Mouse (Mus musculus) hindbrain, embryonic 10.5 days (tissue): ENCODE measurements at regions not wholly inside any gene's neighbourhood (a gene's known extent, or its start where the extent isn't known, plus 50 kb on each side); places are given as distances from the start of the nearest gene placed in this dataset.

Experiments
- DNase-seq: peaks from one replicate; pipeline ENCODE4 v3.0.0-alpha.2; 2017; ENCODE audit warnings: low spot score
- H3K27ac ChIP-seq: fragments of 300-500 bp; sonication (generic); 2 replicates; pipeline ENCODE4 v1.5.1; 2016; ENCODE audit warnings: mild to moderate bottlenecking, moderate library complexity
- H3K27me3 ChIP-seq: fragments of 300-500 bp; sonication (generic); 2 replicates; pipeline ENCODE4 v1.6.1; 2016; ENCODE audit warnings: mild to moderate bottlenecking; ENCODE audit not compliant: poor library complexity, insufficient read depth, severe bottlenecking
- H3K36me3 ChIP-seq: fragments of 300-500 bp; sonication (generic); 2 replicates; pipeline ENCODE4 v1.6.1; 2016; ENCODE audit warnings: mild to moderate bottlenecking, moderate library complexity
- H3K4me1 ChIP-seq: fragments of 300-500 bp; sonication (generic); replicated peaks from 2 replicates; pipeline ENCODE4 v1.6.1; 2016; ENCODE audit warnings: mild to moderate bottlenecking
- H3K4me3 ChIP-seq: fragments of 300-500 bp; sonication (generic); 2 replicates; pipeline ENCODE4 v1.5.1; 2016; ENCODE audit warnings: mild to moderate bottlenecking, moderate library complexity
- H3K9me3 ChIP-seq: fragments of 300-500 bp; sonication (generic); 2 replicates; pipeline ENCODE4 v1.6.1; 2016; ENCODE audit warnings: mild to moderate bottlenecking, moderate library complexity
- WGBS: fragments of 180-500 bp; shearing (Covaris S2); methylation state at CpG from one replicate; pipeline ENCODE4 v1.1.7; 2016; 5-methylcytosine and 5-hydroxymethylcytosine counted together

DNA sequence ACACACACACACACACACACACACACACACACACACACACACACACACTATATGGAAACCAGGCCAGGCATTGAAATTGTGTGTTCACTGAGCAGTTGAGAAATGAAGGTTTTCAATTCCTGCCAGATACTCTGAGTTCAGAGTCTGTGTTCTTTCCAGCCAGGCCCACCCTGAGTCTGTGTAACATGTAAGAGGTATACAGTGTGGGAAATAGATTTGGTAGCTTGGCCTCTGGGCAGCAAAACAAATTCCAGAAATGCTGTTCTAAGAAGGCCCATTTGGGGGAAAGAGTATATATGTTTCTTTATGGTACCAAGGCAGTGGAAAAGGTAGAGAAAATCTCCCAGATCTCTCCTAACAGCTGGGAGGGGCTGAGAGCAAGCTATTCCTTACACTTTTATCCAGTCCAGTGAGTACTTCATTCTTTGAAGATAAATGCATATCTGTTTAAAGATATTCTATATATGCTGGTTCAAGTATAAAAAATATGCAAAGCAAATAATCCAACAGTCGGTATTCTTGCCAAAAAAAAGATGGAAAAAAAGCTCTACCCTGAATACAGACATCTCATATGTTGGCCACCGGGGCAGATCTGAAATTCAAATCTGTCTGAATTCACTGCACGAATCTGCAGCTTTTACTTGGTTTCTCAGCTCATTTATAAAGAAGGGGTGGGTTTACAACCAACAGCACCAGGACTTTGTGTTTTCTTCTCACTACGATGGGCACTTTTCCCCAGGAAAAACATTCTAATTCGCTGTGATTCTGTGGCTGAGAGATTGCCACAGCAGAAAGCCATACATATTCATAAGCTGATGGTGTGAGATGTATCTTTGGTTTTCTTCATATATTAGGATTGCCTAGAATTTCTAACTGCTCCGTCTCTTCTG lies 252.3 kb downstream of the Ccdc91 start:
- Histone ChIP-seq H3K27ac (no peak overlapping the region), H3K4me3 (no peak overlapping the region), H3K36me3 (no peaks in the 10 kb centered on the region), H3K27me3 (no peaks in the 10 kb centered on the region), H3K9me3 (no peaks in the 10 kb centered on the region), H3K4me1 (no peaks in the 10 kb centered on the region)
- DNase-seq: no peak
- WGBS: 89% methylated on average over 6 of the region's 6 CpGs

DNA sequence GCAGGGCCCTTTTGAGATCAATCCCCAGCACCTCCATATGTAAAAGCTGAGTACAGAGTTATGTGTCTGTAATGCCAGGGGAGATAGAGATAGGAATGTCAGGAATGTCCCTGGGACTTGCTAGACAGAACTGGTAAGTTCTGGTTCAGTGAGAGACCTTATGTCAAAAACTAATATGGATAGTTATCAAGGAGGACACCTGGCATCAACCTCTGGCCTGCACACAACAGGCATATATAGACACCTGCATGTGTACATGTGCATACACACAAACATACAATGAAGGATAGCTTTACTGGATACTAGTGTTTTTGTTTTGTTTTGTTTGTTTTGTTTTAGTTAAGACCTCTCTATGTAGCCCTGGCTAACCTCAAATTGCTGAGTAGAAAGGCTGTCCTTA lies 254.1 kb downstream of the Ccdc91 start:
- no peaks in the 10 kb centered on the region for H3K9me3 ChIP-seq
- no peak overlapping the region for H3K4me3 ChIP-seq
- DNase-seq: no peak
- H3K36me3 ChIP-seq: no peaks in the 10 kb centered on the region
- H3K27ac ChIP-seq: no peak overlapping the region
- no peaks in the 10 kb centered on the region for H3K4me1 ChIP-seq
- no peaks in the 10 kb centered on the region for H3K27me3 ChIP-seq

DNA sequence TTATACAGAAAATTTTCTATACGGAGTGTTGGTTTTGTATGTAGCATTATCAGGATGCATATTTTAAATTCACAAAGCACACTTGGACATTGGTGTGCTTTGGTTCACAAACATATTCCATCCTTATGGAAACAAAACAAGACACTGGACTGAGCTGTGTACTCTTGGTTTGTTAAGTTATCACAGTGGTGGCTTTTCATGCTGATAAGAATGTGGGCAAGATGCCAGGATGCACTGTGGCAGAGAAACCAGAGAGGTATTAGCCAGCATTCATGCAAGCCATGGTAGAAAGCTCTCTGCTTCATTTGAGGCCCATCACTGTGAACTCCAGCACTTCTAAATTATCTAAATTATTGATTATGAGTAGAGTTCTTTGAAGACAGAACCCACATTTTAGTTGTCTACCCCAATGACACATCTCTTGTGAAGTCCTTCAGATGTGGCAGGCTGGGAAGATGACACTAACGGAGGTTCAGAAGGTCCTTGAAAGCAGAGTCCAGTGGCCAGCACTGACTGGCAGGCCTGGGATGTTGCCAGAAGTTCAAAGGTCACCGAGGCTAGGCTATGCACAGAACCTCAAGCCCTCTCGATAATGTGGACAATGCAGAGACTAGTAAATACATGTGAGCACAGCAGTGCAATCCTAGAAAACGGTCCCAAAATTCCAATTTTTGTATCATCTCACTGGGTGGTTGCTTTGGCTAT lies 263.1 kb downstream of the Ccdc91 start:
- no peaks in the 10 kb centered on the region for H3K9me3 ChIP-seq
- H3K36me3 ChIP-seq: no peaks in the 10 kb centered on the region
- whole genome bisulfite sequencing: 91% methylated on average over 5 of the region's 5 CpGs
- no peak overlapping the region for H3K4me3 ChIP-seq
- H3K27ac ChIP-seq: no peak overlapping the region
- no peak for DNase-seq
- H3K27me3 ChIP-seq: no peaks in the 10 kb centered on the region
- 0 out of 2 replicates have a peak, but pooled peaks cover 4% of the 10 kb centered on the region for H3K4me1 ChIP-seq

GRCm38 (mm10) chr6:147741446-147741845 lies 265.8 kb downstream of the Ccdc91 start:
- no peak overlapping the region for H3K4me3 ChIP-seq
- no peaks in the 10 kb centered on the region for H3K36me3 ChIP-seq
- peak overlapping the region; percentile 23; the same call in 1 of the 2 replicates for H3K27ac ChIP-seq
- WGBS: 76% methylated on average over 7 of the region's 7 CpGs
- H3K27me3 ChIP-seq: no peaks in the 10 kb centered on the region
- no peaks in the 10 kb centered on the region for H3K9me3 ChIP-seq
- 0 out of 2 replicates have a peak, but pooled peaks cover 4% of the 10 kb centered on the region for H3K4me1 ChIP-seq
- no peak for DNase-seq

GRCm38 (mm10) chr6:147744081-147744480 lies 268.5 kb downstream of the Ccdc91 start:
- 0 out of 2 replicates have a peak, but pooled peaks cover 4% of the 10 kb centered on the region for H3K4me1 ChIP-seq
- WGBS: 58% methylated on average over 3 of the region's 3 CpGs
- no peaks in the 10 kb centered on the region for H3K9me3 ChIP-seq
- no peak overlapping the region for H3K27ac ChIP-seq
- no peaks in the 10 kb centered on the region for H3K36me3 ChIP-seq
- no peaks in the 10 kb centered on the region for H3K27me3 ChIP-seq
- no peak for DNase-seq
- no peak overlapping the region for H3K4me3 ChIP-seq

DNA sequence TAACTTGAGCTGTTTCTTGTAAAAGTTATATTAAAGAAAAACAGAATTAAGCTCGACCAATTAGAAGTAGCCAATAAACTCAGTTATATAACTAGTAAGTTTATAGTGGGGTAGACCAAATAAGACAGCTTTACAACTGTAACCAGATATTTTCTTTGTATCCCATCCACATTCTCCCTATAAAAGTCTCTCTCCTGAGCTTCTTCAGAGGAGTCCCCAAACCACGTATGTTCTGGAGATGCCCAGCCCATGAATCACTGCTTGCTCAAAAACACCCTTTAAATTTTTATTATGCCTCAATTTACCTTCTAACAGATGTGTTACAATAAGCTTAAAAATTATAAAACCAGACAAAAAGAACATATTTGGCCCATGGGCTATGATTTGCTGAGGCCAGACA lies 270.1 kb downstream of the Ccdc91 start:
- Histone ChIP-seq H3K27me3 (no peaks in the 10 kb centered on the region), H3K27ac (no peak overlapping the region), H3K36me3 (no peaks in the 10 kb centered on the region), H3K4me3 (no peak overlapping the region), H3K9me3 (no peaks in the 10 kb centered on the region), H3K4me1 (0 out of 2 replicates have a peak, but pooled peaks cover 4% of the 10 kb centered on the region)
- DNase-seq: no peak
- 89% methylated on average over 2 of the region's 2 CpGs for WGBS

- H3K9me3 ChIP-seq: no peaks in the 10 kb centered on the region
- no peaks in the 10 kb centered on the region for H3K4me1 ChIP-seq
- no peaks in the 10 kb centered on the region for H3K27me3 ChIP-seq
- no peak overlapping the region for H3K4me3 ChIP-seq
- DNase-seq: no peak
- H3K27ac ChIP-seq: no peak overlapping the region
- no peaks in the 10 kb centered on the region for H3K36me3 ChIP-seq
Measured at GRCm38 (mm10) chr6:147747945-147748344, 272.3 kb downstream of the Ccdc91 start.

GRCm38 (mm10) chr6:147752301-147752700 lies 276.7 kb downstream of the Ccdc91 start:
- 81% methylated on average over 2 of the region's 2 CpGs for WGBS

GRCm38 (mm10) chr6:147753828-147754227 lies 278.2 kb downstream of the Ccdc91 start:
- DNase-seq: no peak
- no peak overlapping the region for H3K27ac ChIP-seq
- no peak overlapping the region for H3K4me3 ChIP-seq
- H3K9me3 ChIP-seq: no peaks in the 10 kb centered on the region
- no peaks in the 10 kb centered on the region for H3K36me3 ChIP-seq
- WGBS: 88% methylated on average over 2 of the region's 2 CpGs
- H3K4me1 ChIP-seq: no peaks in the 10 kb centered on the region
- H3K27me3 ChIP-seq: no peaks in the 10 kb centered on the region

More at GRCm38 (mm10) chr6:147752301-147752700, 276.7 kb downstream of the Ccdc91 start:
- Histone ChIP-seq H3K9me3 (no peaks in the 10 kb centered on the region), H3K4me3 (no peak overlapping the region), H3K27ac (no peak overlapping the region), H3K36me3 (no peaks in the 10 kb centered on the region), H3K4me1 (no peaks in the 10 kb centered on the region), H3K27me3 (no peaks in the 10 kb centered on the region)
- DNase-seq: no peak

- 84% methylated on average over 7 of the region's 7 CpGs for WGBS
- no peaks in the 10 kb centered on the region for H3K36me3 ChIP-seq
- no peak for DNase-seq
Measured at GRCm38 (mm10) chr6:147755750-147756523, 280.3 kb downstream of the Ccdc91 start.

GRCm38 (mm10) chr6:147759485-147759884 lies 283.9 kb downstream of the Ccdc91 start:
- Histone ChIP-seq H3K36me3 (no peaks in the 10 kb centered on the region), H3K27ac (no peak overlapping the region), H3K9me3 (no peaks in the 10 kb centered on the region), H3K27me3 (no peaks in the 10 kb centered on the region), H3K4me3 (no peak overlapping the region), H3K4me1 (no peaks in the 10 kb centered on the region)
- WGBS: 91% methylated on average over 7 of the region's 7 CpGs
- no peak for DNase-seq

More at GRCm38 (mm10) chr6:147755750-147756523, 280.3 kb downstream of the Ccdc91 start:
- H3K9me3 ChIP-seq: no peaks in the 10 kb centered on the region
- H3K27me3 ChIP-seq: no peaks in the 10 kb centered on the region
- no peaks in the 10 kb centered on the region for H3K4me1 ChIP-seq
- no peak overlapping the region for H3K27ac ChIP-seq
- H3K4me3 ChIP-seq: no peak overlapping the region

DNA sequence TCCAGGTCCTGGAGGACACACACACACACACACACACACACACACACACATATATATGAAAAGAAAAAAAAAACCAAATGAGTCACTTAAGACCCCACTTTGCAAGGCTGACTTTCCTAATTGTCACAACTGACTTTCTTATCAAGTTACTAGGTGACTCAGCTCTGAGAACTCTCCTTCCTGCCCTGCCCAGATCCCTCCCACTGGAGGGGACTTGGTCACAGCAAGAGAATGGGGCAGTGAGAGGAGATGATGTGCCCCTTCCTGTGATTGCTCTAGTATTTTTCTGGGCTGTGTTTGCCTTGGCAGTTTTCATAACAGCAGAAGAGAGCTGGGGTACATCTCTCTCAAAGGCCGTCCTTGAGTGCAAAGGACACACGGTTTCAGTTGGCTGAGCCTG lies 284.5 kb downstream of the Ccdc91 start:
- Histone ChIP-seq H3K9me3 (no peaks in the 10 kb centered on the region), H3K27me3 (no peaks in the 10 kb centered on the region), H3K4me1 (no peaks in the 10 kb centered on the region), H3K27ac (no peak overlapping the region), H3K36me3 (no peaks in the 10 kb centered on the region), H3K4me3 (no peak overlapping the region)
- 78% methylated on average over 2 of the region's 2 CpGs for WGBS
- no peak for DNase-seq
